Mouse (Mus musculus): ENCODE results near the gene B4galnt4. TPM values are rescaled to one million over a fixed set of nuclear protein-coding genes. Genes with fewer than 3 reads are reported as not detected.

Gene B4galnt4
- polyA plus RNA-seq, 1 experiment from 2014 or later = 0.66 TPM

DNA sequence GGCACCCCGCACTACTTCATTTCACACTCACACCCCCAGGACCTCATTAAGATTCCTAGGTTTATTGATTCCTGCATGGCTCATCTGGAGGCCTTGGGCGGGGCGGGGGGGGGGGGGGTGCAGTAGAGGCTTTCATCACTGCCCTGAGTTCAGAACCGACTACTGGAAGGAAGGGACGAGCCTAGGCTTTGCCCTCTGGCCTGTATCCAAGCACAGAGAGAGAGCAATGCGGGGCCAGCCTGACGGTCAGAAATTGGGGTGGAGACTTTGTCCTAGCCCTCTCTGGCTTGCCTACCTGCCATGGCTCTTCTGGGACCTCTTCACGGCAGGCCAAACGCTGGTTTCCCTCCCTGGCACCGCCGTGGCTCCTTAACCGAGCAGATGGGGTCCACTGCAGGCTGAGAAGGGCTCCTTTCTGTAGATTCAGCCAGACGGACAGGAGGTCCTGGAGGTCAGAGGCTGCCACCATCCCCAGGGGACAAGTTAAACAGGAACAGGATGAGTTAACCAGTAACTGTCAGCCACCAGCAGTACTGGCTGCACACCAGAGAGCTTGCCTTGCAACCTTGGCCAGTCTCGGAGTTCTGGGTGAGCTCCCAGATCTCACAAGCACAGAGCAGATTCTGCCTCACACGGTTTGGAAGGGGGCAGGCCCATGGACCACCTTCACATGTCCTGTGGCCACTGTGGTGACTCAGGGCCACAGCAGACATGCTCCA, 33.7 kb downstream of the B4galnt4 start:
- H3K4me2 ChIP-seq (ENCODE audit: low read length) = no peak overlapping the region
- ATAC-seq (ENCODE audit: insufficient number of reproducible peaks, insufficient read depth, low FRiP score, low read depth) = no peak
- H3K27ac ChIP-seq (replicated peaks in 1 of 2; ENCODE audit: control insufficient read depth in 1 of 2, insufficient read depth in 1 of 2, low read depth in 2 of 2, low read length in 2 of 2) = no peak overlapping the region
- no peak overlapping the region for H3K9ac ChIP-seq (ENCODE audit: low read length)
- peaks cover 6 to 7% of the 10 kb centered on the region in 2 experiments; a peak in 2 of 4 replicates for H3K4me1 ChIP-seq (ENCODE audit: control insufficient read depth in 2 of 2, insufficient read depth in 2 of 2, low read length in 2 of 2)
- H3K27me3 ChIP-seq (ENCODE audit: control insufficient read depth, insufficient read depth, low read length) = peaks cover 31% of the 10 kb centered on the region
- H3K4me3 ChIP-seq (ENCODE audit: control insufficient read depth in 1 of 2, insufficient read depth in 1 of 2, low read depth in 1 of 2, low read length in 2 of 2) = no peak overlapping the region
- H3K9me3 ChIP-seq (ENCODE audit: control insufficient read depth, low read length) = no peaks in the 10 kb centered on the region
- no peaks in the 10 kb centered on the region for H3K36me3 ChIP-seq (ENCODE audit: control insufficient read depth, insufficient read depth, low read length)
- 62% methylated on average over 15 of the region's 15 CpGs for WGBS

DNA sequence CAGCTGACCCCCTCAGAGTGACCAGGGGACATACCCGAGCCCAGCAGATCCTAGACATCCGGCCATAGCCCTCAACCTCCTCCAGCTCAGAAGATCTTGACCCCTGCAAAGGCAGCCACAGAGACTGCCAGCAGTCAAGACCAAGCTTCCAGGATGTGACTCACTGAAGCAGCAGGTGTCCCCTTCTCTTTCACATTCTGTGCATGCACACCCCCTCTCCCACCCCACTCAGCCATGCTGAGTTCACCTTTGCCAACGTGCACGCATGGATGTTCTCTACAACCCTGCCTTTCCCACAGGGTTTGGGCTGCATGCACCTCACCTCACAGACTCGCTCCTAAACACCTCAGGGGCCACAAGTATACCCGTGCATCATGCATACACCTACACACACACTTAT, 35.1 kb downstream of the B4galnt4 start:
- no peaks in the 10 kb centered on the region for H3K36me3 ChIP-seq (ENCODE audit: control insufficient read depth, insufficient read depth, low read length)
- peaks cover 9 to 16% of the 10 kb centered on the region in 2 experiments; a peak in 2 of 4 replicates for H3K4me1 ChIP-seq (ENCODE audit: control insufficient read depth in 2 of 2, insufficient read depth in 2 of 2, low read length in 2 of 2)
- no peaks in the 10 kb centered on the region for H3K9me3 ChIP-seq (ENCODE audit: control insufficient read depth, low read length)
- 75% methylated on average over 6 of the region's 6 CpGs for WGBS
- 0 out of 4 replicates have a peak overlapping the region, but pooled peaks of 1 of the 2 experiments have one; percentile 38 for H3K27ac ChIP-seq (replicated peaks in 1 of 2; ENCODE audit: control insufficient read depth in 1 of 2, insufficient read depth in 1 of 2, low read depth in 2 of 2, low read length in 2 of 2)
- ATAC-seq (ENCODE audit: insufficient number of reproducible peaks, insufficient read depth, low FRiP score, low read depth) = no peak
- 0 out of 4 replicates have a peak overlapping the region, but pooled peaks of 1 of the 2 experiments have one; percentile 2 for H3K4me3 ChIP-seq (ENCODE audit: control insufficient read depth in 1 of 2, insufficient read depth in 1 of 2, low read depth in 1 of 2, low read length in 2 of 2)
- H3K9ac ChIP-seq (ENCODE audit: low read length) = no peak overlapping the region
- H3K4me2 ChIP-seq (ENCODE audit: low read length) = peak overlapping the region; percentile 38; the same call in 1 of the 2 replicates
- H3K27me3 ChIP-seq (ENCODE audit: control insufficient read depth, insufficient read depth, low read length) = peaks cover 35% of the 10 kb centered on the region

DNA sequence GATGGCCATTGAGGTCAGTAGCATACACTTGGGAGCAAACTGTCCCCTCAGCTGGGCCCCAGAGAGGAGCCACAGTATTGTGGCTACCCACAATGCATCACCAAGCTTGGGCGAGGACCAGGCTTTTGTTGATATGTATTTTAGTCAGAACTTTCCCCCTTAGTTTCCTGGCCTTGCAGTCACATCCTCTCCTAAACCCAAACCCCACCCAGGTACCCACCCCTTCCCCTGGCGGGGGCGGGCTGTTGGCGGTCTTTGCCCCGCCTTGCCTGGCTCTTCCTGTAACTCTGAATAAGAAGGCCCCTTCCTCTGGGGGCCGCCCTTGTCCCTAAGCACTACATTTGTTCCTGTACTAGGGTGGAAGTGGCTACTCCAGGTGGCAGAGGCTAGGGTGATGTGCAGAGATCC, 35.7 kb downstream of the B4galnt4 start:
- Histone ChIP-seq H3K27ac (replicated peaks in 1 of 2; ENCODE audit: control insufficient read depth in 1 of 2, insufficient read depth in 1 of 2, low read depth in 2 of 2, low read length in 2 of 2) (0 out of 4 replicates have a peak overlapping the region, but pooled peaks of 1 of the 2 experiments have one; percentile 38), H3K9me3 (ENCODE audit: control insufficient read depth, low read length) (no peaks in the 10 kb centered on the region), H3K9ac (ENCODE audit: low read length) (no peak overlapping the region), H3K36me3 (ENCODE audit: control insufficient read depth, insufficient read depth, low read length) (no peaks in the 10 kb centered on the region), H3K27me3 (ENCODE audit: control insufficient read depth, insufficient read depth, low read length) (peaks cover 35% of the 10 kb centered on the region), H3K4me2 (ENCODE audit: low read length) (peak overlapping the region; percentile 38; the same call in 1 of the 2 replicates), H3K4me1 (ENCODE audit: control insufficient read depth in 2 of 2, insufficient read depth in 2 of 2, low read length in 2 of 2) (peaks cover 9 to 16% of the 10 kb centered on the region in 2 experiments; a peak in 2 of 4 replicates), H3K4me3 (ENCODE audit: control insufficient read depth in 1 of 2, insufficient read depth in 1 of 2, low read depth in 1 of 2, low read length in 2 of 2) (0 out of 4 replicates have a peak overlapping the region, but pooled peaks of 1 of the 2 experiments have one; percentile 2)
- WGBS = 41% methylated on average over 6 of the region's 6 CpGs
- peak; percentile 12; the same call in 1 of the 2 replicates for ATAC-seq (ENCODE audit: insufficient number of reproducible peaks, insufficient read depth, low FRiP score, low read depth)

DNA sequence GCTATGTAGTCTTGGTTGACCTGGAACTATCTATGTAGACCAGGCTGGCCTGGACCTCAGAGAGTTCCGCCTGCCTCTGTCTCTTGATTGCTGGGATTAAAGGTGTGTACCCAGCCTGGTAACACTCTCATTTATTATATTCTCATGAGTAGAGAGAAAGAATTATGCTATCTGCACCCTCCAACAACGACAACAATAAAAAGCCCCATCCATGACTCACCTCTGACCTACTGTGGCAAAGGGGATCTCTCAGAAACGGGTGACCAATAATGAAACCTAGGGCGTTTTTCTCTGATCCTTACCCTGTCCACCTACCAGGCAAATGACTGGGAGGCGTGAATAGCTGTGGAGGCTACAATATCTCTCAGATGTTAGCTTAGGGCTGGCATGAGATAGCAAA, 36.3 kb downstream of the B4galnt4 start:
- Histone ChIP-seq H3K9me3 (ENCODE audit: control insufficient read depth, low read length) (no peaks in the 10 kb centered on the region), H3K4me1 (ENCODE audit: control insufficient read depth in 2 of 2, insufficient read depth in 2 of 2, low read length in 2 of 2) (peaks cover 9 to 16% of the 10 kb centered on the region in 2 experiments; a peak in 2 of 4 replicates), H3K27ac (replicated peaks in 1 of 2; ENCODE audit: control insufficient read depth in 1 of 2, insufficient read depth in 1 of 2, low read depth in 2 of 2, low read length in 2 of 2) (no peak overlapping the region), H3K4me3 (ENCODE audit: control insufficient read depth in 1 of 2, insufficient read depth in 1 of 2, low read depth in 1 of 2, low read length in 2 of 2) (no peak overlapping the region), H3K4me2 (ENCODE audit: low read length) (no peak overlapping the region), H3K9ac (ENCODE audit: low read length) (no peak overlapping the region), H3K36me3 (ENCODE audit: control insufficient read depth, insufficient read depth, low read length) (no peaks in the 10 kb centered on the region), H3K27me3 (ENCODE audit: control insufficient read depth, insufficient read depth, low read length) (peaks cover 37% of the 10 kb centered on the region)
- WGBS = 71% methylated on average over 5 of the region's 5 CpGs
- ATAC-seq (ENCODE audit: insufficient number of reproducible peaks, insufficient read depth, low FRiP score, low read depth) = no peak

DNA sequence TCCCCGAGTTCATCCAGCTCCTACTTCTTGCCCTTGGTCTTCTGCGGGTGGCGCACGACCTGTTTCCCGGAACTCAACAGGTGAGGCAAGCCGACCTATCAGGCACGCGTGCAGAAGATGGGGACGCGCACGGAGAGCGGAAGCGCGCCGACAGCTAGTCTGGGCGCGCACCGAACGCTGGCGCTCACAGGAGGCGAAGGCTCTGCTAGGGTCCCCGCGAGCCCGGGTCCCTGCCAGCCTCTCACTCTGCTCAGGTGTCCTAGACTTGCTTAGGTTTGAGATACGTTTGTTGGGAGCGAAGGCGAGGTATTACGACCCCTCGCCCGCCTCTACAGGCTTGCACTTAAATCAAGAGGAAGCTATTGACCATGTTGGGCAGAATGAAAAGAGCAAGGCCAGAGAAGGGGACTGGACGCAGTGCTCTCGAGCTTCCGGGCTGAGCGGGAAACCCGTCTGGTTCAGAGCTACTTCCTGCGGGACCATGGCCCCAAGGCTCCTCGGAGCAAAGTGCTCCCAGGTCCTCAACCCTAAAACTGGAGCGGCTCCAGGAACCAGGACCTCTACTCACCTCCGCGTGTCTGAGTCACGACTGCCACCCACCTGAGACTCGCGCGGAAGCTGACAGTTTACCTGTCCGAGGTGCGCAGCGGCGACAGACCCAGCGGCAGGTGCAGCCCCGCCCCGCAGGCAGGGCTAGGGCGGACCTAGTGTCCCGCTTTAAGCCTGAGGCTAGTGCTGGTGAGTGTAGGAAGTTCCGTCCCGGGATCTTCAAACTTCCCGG, 39.2 kb downstream of the B4galnt4 start, which contains the start of gene Sigirr:
Gene Sigirr (minus strand): TSS at position 662 of the 781 bp plus-strand sequence.
- no peak within 1 kb of the TSS for H3K27ac ChIP-seq (replicated peaks in 1 of 2; ENCODE audit: control insufficient read depth in 1 of 2, insufficient read depth in 1 of 2, low read depth in 2 of 2, low read length in 2 of 2)
- no peaks in the 10 kb centered on the region for H3K9me3 ChIP-seq (ENCODE audit: control insufficient read depth, low read length)

DNA sequence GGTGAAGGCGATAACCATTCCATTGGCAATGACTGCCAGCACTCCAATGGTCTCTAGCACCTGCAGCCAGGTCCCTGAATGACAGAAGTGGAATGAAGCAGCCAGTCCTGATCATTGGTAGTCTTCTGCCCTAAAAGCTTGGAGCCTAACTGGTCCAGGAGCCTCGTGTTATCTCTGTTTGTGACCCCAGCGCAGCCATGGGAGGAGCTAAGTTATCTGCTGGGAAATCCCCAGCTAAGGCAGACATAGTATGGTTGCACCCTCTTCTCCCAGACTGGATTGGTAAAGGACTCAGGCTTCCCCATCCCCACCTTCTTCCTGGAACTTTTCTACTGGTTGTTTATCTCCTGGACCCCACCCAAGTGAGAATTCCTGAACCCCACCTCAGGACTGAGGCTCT, 42.3 kb downstream of the B4galnt4 start:
- no peak overlapping the region for H3K27ac ChIP-seq (replicated peaks in 1 of 2; ENCODE audit: control insufficient read depth in 1 of 2, insufficient read depth in 1 of 2, low read depth in 2 of 2, low read length in 2 of 2)
- 46% methylated on average over 3 of the region's 3 CpGs for WGBS

More for the DNA sequence above, 39.2 kb downstream of the B4galnt4 start, which contains the start of gene Sigirr:
- Histone ChIP-seq H3K36me3 (ENCODE audit: control insufficient read depth, insufficient read depth, low read length) (no peaks in the 10 kb centered on the region), H3K4me2 (ENCODE audit: low read length) (peak within 1 kb of the TSS; percentile 92), H3K4me3 (ENCODE audit: control insufficient read depth in 1 of 2, insufficient read depth in 1 of 2, low read depth in 1 of 2, low read length in 2 of 2) (peak within 1 kb of the TSS; percentile 45 to 51), H3K9ac (ENCODE audit: low read length) (peak within 1 kb of the TSS; percentile 69), H3K27me3 (ENCODE audit: control insufficient read depth, insufficient read depth, low read length) (peaks cover 37% of the 10 kb centered on the region), H3K4me1 (ENCODE audit: control insufficient read depth in 2 of 2, insufficient read depth in 2 of 2, low read length in 2 of 2) (peaks cover 6 to 12% of the 10 kb centered on the region in 2 experiments; a peak in 1 of 4 replicates)
- ATAC-seq (ENCODE audit: insufficient number of reproducible peaks, insufficient read depth, low FRiP score, low read depth) = no peak
- WGBS = under 1% methylated on average over 56 of the region's 56 CpGs

DNA sequence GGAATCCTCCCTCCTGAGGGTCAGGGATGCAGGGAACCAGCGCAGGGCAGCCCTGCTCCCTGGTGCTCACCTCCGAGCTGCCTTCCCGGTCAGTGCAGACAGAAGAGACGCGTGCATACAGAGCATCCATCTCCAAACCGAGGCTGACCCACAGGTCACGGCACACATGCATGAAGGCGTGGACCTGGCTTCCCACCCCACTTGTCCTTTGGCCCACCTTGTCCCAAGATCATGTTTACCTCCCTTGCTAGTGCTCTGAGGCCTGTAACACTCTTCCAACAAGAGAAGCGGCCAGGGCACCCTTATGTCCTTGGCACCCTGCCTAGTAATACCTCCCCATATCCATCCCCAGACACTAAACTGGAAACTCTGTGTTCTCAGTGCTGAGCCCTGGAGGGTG, 55.0 kb downstream of the B4galnt4 start:
- Histone ChIP-seq H3K36me3 (ENCODE audit: control insufficient read depth, insufficient read depth, low read length) (no peaks in the 10 kb centered on the region), H3K27ac (replicated peaks in 1 of 2; ENCODE audit: control insufficient read depth in 1 of 2, insufficient read depth in 1 of 2, low read depth in 2 of 2, low read length in 2 of 2) (no peak overlapping the region), H3K9me3 (ENCODE audit: control insufficient read depth, low read length) (no peaks in the 10 kb centered on the region), H3K4me3 (ENCODE audit: control insufficient read depth in 1 of 2, insufficient read depth in 1 of 2, low read depth in 1 of 2, low read length in 2 of 2) (no peak overlapping the region), H3K4me1 (ENCODE audit: control insufficient read depth in 2 of 2, insufficient read depth in 2 of 2, low read length in 2 of 2) (no peaks in the 10 kb centered on the region), H3K27me3 (ENCODE audit: control insufficient read depth, insufficient read depth, low read length) (0 out of 2 replicates have a peak, but pooled peaks cover 7% of the 10 kb centered on the region), H3K4me2 (ENCODE audit: low read length) (no peak overlapping the region), H3K9ac (ENCODE audit: low read length) (no peak overlapping the region)
- no peak for ATAC-seq (ENCODE audit: insufficient number of reproducible peaks, insufficient read depth, low FRiP score, low read depth)
- WGBS = 83% methylated on average over 9 of the region's 9 CpGs

More for the DNA sequence above, 42.3 kb downstream of the B4galnt4 start:
- no peak for ATAC-seq (ENCODE audit: insufficient number of reproducible peaks, insufficient read depth, low FRiP score, low read depth)
- Histone ChIP-seq H3K9me3 (ENCODE audit: control insufficient read depth, low read length) (no peaks in the 10 kb centered on the region), H3K4me3 (ENCODE audit: control insufficient read depth in 1 of 2, insufficient read depth in 1 of 2, low read depth in 1 of 2, low read length in 2 of 2) (no peak overlapping the region), H3K36me3 (ENCODE audit: control insufficient read depth, insufficient read depth, low read length) (no peaks in the 10 kb centered on the region), H3K27me3 (ENCODE audit: control insufficient read depth, insufficient read depth, low read length) (peaks cover 37% of the 10 kb centered on the region), H3K9ac (ENCODE audit: low read length) (no peak overlapping the region), H3K4me1 (ENCODE audit: control insufficient read depth in 2 of 2, insufficient read depth in 2 of 2, low read length in 2 of 2) (peaks cover 3 to 12% of the 10 kb centered on the region in 2 experiments; a peak in 1 of 4 replicates), H3K4me2 (ENCODE audit: low read length) (no peak overlapping the region)
